Mouse (Mus musculus) right cerebral cortex, postnatal 25 days (tissue): ENCODE data around the gene Pex26.

Experiments used
- DNase-seq: peaks from one replicate; pipeline ENCODE4 v3.0.0; 2022

Pex26 gene

DNA sequence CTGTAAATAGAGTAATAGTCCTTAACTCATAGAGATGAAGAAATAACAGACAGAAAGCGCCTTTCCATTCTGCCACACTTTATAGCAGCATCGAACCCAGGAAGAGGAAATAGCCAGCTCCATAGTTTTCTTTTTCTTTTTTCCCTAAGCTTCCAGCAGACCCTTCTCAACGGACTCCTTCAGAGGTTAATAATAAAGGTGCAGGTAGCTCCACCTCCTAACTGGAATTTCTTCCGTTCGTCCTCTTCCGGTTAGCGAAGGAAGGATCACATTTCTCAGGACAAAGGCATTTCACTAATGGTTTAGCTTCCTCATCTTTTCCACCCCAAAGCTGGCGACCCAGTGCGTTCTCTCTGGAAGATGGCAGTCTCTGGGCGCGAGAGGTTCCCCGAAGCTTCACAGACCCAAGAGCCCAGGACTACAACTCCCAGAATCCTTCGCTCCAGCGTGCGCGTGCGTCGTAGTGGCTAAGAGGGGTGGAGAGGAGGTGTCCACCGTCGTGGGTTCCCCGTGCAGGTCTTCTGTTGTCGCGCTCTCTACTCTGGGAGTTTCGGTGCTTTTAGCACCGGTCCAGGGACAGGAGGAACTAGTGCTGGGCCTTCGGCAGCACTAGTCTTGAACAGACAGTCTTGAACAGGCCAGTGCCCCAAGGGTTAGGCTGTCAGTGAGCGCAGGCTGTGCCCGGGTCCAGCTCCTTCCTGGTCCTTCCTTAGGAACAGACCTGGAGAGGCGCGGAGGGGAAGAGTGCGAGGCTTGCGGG is at the start of gene Pex26:
Gene Pex26 (plus strand): TSS at position 254 of the 760 bp plus-strand sequence.
- DNase-seq, result peak; percentile 92

DNA sequence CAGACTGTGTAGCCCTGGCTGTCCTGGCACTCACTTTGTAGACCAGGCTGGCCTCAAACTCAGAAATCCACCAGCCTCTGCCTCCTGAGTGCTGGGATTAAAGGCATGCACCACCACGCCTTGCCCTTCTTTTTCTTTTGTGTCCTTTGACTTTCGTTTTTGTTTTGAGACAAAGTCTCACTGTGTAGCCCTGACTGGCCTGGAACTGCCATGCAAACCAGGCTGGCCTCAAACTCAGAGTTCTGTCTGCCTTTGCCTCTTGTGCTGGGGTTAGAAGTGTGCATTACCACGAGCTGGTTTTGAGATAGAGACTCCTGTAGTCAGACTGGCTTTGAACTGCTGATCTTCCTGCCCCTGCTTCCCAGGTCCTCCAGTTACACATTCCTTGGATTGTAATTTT is 49.2 kb upstream of the Pex26 start:
- no peak for DNase-seq

DNA sequence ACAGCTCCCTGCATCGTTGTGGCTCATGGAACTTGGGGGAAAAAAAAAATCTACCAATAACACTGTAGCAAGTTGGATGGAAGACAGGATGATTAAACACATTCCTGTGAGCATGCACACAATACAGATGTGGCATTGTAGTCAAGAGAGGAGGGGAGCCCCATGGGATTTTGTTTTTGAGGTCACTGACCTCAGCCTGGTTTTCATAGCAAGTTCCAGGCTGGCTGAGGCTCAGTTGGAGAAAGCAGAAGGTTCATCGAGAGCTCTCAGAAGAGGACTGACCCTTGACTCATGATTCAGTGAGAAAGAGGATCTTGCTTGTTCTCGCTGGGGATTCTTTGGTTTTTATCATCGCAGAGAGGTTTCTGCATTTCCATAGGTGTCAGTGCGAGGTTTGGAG is 48.6 kb upstream of the Pex26 start:
- no peak for DNase-seq

- no peak for DNase-seq
Measured at GRCm38 (mm10) chr6:121137222-121137621, 46.2 kb upstream of the Pex26 start.

- DNase-seq, result no peak
Measured at GRCm38 (mm10) chr6:121138338-121139040, 45.0 kb upstream of the Pex26 start.

- DNase-seq, result no peak
Measured at GRCm38 (mm10) chr6:121139271-121139670, 44.2 kb upstream of the Pex26 start.

GRCm38 (mm10) chr6:121142298-121142697 is 41.2 kb upstream of the Pex26 start:
- DNase-seq, result no peak

DNA sequence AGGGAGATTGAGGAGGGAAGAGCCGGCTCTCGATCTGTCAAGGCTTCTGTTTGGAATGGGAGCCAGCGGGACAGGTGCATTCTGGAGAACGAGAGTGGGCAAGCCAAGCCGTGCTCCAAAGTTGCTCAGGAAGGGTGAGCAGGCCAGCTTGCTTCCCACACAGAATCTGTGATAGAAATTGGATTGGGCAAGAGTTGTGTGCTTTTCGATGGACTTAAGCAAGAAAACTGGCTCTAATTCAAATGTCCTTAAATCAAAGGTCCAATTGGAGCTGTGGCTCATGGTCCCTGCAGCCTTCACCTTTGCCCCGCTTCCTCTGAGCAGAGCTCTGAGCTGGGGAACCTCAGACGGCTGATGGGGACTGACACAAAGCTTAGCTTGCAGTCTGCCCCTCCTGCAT is 40.0 kb upstream of the Pex26 start:
- no peak for DNase-seq

DNA sequence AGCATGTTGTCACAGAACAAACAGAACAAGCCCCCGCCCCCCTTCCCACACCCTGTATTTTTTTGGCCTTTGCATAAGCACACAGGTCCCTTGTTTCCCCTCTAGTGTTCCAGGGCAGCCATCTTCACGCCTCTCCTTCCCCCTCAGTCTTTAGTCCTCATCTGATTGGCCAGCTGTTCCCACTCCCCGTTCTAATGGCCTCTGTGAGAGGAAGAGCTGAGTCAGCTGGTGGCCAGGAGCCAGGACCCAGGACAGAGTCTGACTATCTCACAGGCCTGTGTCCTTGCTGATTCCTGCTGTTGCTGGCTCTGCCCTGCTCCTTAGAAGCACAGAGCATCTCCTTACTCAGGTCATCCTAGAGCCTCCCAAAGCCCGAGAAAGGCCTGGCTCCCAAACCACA is 39.4 kb upstream of the Pex26 start:
- DNase-seq, result no peak

GRCm38 (mm10) chr6:121145010-121145604 is 38.4 kb upstream of the Pex26 start:
- DNase-seq, result no peak

GRCm38 (mm10) chr6:121145906-121146305 is 37.6 kb upstream of the Pex26 start:
- no peak for DNase-seq

- no peak for DNase-seq
Measured at GRCm38 (mm10) chr6:121146798-121147197, 36.7 kb upstream of the Pex26 start.

DNA sequence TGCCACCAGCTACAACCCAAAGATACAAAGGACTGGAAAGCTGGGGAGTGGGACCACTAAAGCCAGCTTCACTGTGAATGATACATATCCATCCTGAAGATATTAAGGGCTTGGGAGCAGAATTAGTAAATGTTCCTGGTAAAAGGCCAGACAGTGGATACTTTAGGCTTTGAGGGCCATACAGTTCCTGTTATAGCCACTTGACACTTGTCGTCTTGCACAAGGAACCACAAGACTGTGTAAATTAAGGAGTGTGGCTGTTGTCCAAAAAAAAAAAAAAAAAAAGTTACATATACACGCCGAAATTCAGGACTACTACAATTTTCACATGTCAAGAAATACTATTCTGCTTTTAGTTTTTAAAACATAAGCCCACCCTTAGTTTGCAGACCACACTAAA is 35.1 kb upstream of the Pex26 start:
- DNase-seq, result no peak

GRCm38 (mm10) chr6:121149420-121149819 is 34.0 kb upstream of the Pex26 start:
- DNase-seq, result no peak

DNA sequence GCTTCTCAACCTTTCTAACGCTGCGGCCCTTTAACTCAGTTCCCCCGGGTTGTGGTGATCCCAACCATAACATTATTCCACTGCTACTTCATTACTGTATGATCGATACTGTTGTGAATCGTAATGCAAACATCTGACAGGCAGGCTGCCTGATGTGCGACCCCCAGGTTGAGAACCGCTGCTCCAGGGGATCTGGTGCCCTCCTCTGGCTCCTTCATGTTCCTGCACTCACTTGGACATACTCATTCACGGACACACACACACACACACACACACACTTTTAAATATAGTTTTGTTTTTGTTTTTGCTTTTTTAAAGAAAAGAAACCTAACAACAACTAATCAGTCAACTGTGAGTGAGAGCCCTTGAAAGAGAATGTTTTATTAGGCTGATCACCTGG is 33.3 kb upstream of the Pex26 start:
- no peak for DNase-seq

DNA sequence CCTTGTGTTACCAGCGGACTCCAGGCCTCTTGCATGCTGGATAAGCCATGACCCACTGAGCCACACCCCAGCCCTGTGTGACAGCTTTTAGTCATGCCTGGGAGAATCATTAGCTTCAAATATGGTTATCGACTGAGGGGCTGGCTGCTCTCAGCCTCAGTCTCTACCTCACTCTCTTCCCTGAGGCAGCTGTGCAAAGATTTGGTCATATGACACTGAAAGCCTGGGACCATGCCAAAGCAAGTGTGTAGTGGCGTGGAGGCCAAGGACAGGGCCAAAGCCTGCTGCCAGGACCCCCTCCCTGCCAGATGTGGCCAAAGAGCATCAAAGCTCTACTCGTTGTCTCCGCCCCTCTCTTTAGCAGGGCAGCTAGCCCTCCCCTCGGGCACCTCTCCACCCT is 31.7 kb upstream of the Pex26 start:
- no peak for DNase-seq

GRCm38 (mm10) chr6:121153177-121153576 is 30.3 kb upstream of the Pex26 start:
- DNase-seq, result no peak

DNA sequence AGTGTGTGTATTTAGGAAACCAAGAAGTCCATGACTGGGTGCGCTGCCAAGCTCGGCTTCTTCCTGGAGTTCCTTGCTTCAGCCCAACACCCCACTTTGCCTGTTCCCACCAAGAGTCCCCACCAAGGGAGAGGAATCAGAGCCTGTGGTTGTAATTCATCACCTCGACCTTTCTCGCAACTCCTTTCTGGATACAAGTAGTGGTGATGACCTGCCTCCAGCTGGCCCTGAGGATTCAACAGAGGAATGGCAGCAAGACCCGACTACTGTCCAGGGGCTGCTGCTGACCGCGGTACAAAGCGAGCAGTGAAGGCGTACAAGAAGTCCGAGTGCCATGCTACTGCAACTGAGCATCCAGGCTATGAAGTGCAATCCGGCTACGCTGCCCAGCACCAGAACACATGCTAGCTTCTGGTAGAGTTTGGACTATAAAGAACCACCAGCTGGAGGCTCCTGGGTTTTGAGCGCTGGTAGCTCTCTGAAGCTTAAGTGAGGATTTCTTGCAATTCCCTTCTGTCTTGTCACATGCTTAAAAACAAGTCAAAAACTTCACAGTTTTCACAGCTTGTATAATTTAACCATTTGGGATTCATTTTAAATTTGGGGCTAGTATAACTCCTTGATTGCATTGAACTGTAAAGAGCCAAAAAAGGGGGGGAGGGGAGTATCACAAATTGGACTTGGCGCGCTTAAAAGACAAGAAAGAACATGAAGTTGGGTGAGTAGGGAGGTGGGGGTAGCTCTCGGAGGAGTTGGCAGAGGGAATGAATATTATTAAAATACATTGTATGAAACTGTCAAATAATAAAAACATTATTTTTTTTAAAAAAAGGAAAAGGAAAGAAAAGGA is 28.8 kb upstream of the Pex26 start:
- no peak for DNase-seq

- no peak for DNase-seq
Measured at GRCm38 (mm10) chr6:121156030-121156429, 27.4 kb upstream of the Pex26 start.

GRCm38 (mm10) chr6:121159616-121160015 is 23.9 kb upstream of the Pex26 start:
- DNase-seq, result no peak

DNA sequence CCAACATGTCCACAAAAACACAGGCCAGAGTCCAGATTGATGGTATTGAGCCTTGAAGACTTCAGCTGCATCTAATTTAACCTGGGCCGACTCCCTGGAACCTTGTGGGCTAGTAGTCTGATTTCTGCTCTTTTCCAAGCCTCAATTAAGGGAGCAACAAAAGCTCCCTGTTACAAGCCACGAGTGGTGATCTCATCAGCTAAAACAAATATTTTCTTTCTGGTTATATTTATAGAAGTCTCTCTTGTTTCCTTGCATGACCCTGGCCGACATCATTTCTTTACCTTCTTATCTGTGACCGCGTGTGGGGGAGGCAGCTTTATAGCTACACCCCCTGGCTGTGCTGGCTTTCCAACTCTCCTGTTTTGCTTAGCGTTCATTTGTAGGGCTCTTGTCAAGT is 23.3 kb upstream of the Pex26 start:
- DNase-seq, result no peak

DNA sequence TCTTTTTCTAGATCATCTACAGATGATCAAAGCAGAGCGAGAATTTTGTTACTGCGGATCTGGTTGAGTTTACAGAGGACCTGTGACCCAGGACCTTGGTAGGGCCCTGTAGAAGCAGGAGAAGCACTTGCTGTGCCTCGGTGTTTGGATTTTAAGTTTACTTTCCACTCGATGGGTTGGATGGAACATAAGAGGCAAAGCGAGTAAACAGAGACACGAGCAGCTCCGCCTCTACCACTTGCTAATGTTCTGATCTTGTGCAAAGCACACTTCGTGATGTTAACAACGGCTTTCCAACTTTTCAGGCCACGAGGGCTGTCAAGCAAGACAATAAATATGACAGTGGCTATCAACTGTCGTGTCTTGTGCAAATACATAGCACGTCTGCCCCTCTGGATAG is 20.9 kb upstream of the Pex26 start:
- no peak for DNase-seq

DNA sequence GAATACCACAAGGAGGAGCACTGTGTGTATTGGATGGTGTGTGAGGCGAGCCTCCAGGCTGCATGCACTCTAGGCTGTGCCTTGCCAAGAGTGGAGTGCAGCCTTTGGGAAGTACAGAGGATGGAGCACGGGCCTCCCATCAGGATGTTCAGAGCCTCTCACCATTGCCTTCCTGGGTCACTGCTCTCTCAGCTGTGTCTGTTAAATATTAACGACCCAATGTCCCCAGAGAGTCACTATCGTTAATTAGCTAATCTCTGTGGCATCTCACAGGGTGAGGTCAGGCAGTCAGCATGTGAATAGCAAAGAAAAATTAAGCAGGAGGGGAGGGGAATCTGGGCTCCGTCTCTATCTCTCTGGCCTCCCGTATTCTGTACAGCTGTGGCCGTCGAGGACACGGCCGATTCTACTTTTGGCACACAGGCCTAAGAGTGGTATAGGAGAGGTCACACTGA is 17.3 kb upstream of the Pex26 start:
- no peak for DNase-seq
